31 mouse cellular contexts compared by ENCODE assay signal in the genomic region with DNA sequence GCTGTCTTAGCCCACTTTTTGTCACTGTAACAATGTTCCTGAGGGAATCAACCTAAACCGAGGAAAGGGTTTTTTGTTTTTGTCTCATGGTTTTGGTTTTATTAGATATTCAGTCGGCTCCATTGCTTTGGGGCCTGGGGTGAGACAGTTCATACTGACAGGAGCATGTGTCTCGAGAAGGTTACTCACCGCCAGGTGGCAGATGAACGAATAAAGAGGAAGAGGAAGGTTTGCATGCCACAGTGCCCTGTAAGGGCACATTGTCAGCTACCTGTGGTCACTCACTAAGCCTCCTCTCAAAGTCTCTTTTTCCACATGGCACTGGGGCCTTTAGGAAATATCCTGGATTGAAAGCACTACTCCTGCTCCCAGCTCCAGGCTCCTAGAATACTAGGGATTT. TPM values are rescaled to one million over a fixed set of nuclear protein-coding genes. Genes with fewer than 3 reads are reported as not detected.
"Had no signal": no experiment of that assay in that cellular context is flagged by ENCODE, and none has a peak within 500 bp of the region (broad histone marks: within the 10 kb centered on the region; RNA-seq: fewer than 3 reads in every experiment).

No protein-coding gene starts in this region.

- H3K36me3 ChIP-seq: heart, embryonic 10.5 days; heart, embryonic 12.5 days; hindbrain, embryonic 10.5 days; hindbrain, embryonic 12.5 days; intestine, embryonic 15.5 days; limb, embryonic 10.5 days; limb, embryonic 12.5 days; liver, embryonic 13.5 days had no signal

- H3K9ac ChIP-seq: heart, embryonic 12.5 days; hindbrain, embryonic 12.5 days; hindbrain, embryonic 14.5 days; intestine, embryonic 15.5 days; limb, embryonic 12.5 days; liver, embryonic 13.5 days had no signal

- H3K4me3 ChIP-seq: gastrocnemius, adult 2 months; heart, embryonic 10.5 days; heart, embryonic 12.5 days; hindbrain, embryonic 10.5 days; hindbrain, embryonic 12.5 days; intestine, embryonic 15.5 days; layer of hippocampus, adult 2 months; left cerebral cortex, adult 2 months; limb, embryonic 10.5 days; limb, embryonic 12.5 days; liver, embryonic 13.5 days had no signal

- H3K27me3 ChIP-seq: heart, embryonic 12.5 days; hindbrain, embryonic 12.5 days; intestine, embryonic 15.5 days; limb, embryonic 12.5 days; liver, embryonic 13.5 days had no signal

- H3K4me1 ChIP-seq: heart, embryonic 10.5 days; heart, embryonic 12.5 days; hindbrain, embryonic 10.5 days; hindbrain, embryonic 12.5 days; intestine, embryonic 15.5 days; limb, embryonic 10.5 days; limb, embryonic 12.5 days; liver, embryonic 13.5 days had no signal

- ATAC-seq: hindbrain, postnatal 0 days; inflammation-experienced regulatory T-cells, adult 6 months; intestine, embryonic 15.5 days; intestine, postnatal 0 days had no signal

- H3K9me3 ChIP-seq: heart, embryonic 10.5 days; heart, embryonic 12.5 days; hindbrain, embryonic 10.5 days; hindbrain, embryonic 12.5 days; intestine, embryonic 15.5 days; limb, embryonic 10.5 days; limb, embryonic 12.5 days; liver, embryonic 13.5 days had no signal

- H3K27ac ChIP-seq: gastrocnemius, adult 2 months; heart, embryonic 10.5 days; hindbrain, embryonic 10.5 days; hindbrain, embryonic 12.5 days; hindbrain, embryonic 14.5 days; hindbrain, postnatal 0 days; intestine, embryonic 15.5 days; layer of hippocampus, adult 2 months; left cerebral cortex, adult 2 months; limb, embryonic 10.5 days; limb, embryonic 12.5 days; liver, embryonic 13.5 days had no signal

- DNase-seq: gastrocnemius, adult 2 months; gastrocnemius, postnatal 10 days; gastrocnemius, postnatal 25 days; heart, adult 18-20 months; heart, postnatal 10 days; heart, postnatal 4 days; kidney, adult 18-20 months; kidney, adult 8-10 months; kidney, postnatal 10 days; kidney, postnatal 25 days; kidney, postnatal 4 days; liver; liver, embryonic 13.5 days had no signal

- H3K4me2 ChIP-seq: heart, embryonic 12.5 days; hindbrain, embryonic 12.5 days; hindbrain, embryonic 14.5 days; intestine, embryonic 15.5 days; limb, embryonic 12.5 days; liver, embryonic 11.5 days; liver, embryonic 13.5 days had no signal

RNA-seq across cellular contexts. Expression of gene Ngb, which starts 31.8 kb away (rescaled TPM):
- total RNA-seq: gastrocnemius, postnatal 4 days; granulocyte monocyte progenitor cell, adult 5-6 weeks; heart, adult 18-20 months; heart, postnatal 25 days; heart, postnatal 4 days had no signal
- polyA plus RNA-seq: heart, embryonic 12.5 days; heart, embryonic 16.5 days; inflammation-experienced regulatory T-cells, adult 6 months; liver, embryonic 11.5 days had no signal

RNA-seq across cellular contexts. Expression of gene Tmem63c, which starts 49.4 kb away (rescaled TPM):
- total RNA-seq: gastrocnemius, adult 2 months; gastrocnemius, postnatal 25 days; granulocyte monocyte progenitor cell, adult 5-6 weeks had no signal
- polyA plus RNA-seq: heart, embryonic 12.5 days; heart, embryonic 16.5 days; limb, embryonic 10.5 days; limb, embryonic 12.5 days; liver, embryonic 11.5 days; liver, embryonic 13.5 days had no signal
